ENCODE assay signal across 8 mouse cellular contexts in genomic region chr13:63432759-63433158, GRCm38 (mm10).
A peak's percentile ranks its signal among the peaks of the same experiment; 100 is the strongest.
DNase-seq lines count a peak whose midpoint lies in the region; ATAC-seq and TF ChIP-seq lines count a peak whose summit lies in the region.

No protein-coding gene starts in this region.

- H3K36me3 ChIP-seq in liver, adult 2 months (ENCODE audit: control insufficient read depth, insufficient read depth, low read length): no peaks in the 10 kb centered on the region
- no peaks in the 10 kb centered on the region for H3K36me3 ChIP-seq in liver, embryonic 11.5 days (ENCODE audit: control insufficient read depth, insufficient read depth, low read length)
- no peaks in the 10 kb centered on the region for H3K36me3 ChIP-seq in neural tube, embryonic 15.5 days

- no peak overlapping the region for H3K27ac ChIP-seq in liver, adult 2 months (replicated peaks; ENCODE audit: insufficient read depth, low read depth, low read length)
- no peak overlapping the region for H3K27ac ChIP-seq in liver, embryonic 11.5 days (ENCODE audit: low read depth, low read length)
- H3K27ac ChIP-seq in neural tube, embryonic 15.5 days (replicated peaks): no peak overlapping the region

- no peak overlapping the region for H3K4me3 ChIP-seq in liver, adult 2 months (ENCODE audit: insufficient read depth, low read depth, low read length)
- no peak overlapping the region for H3K4me3 ChIP-seq in liver, embryonic 11.5 days (ENCODE audit: low read depth, low read length)
- no peak overlapping the region for H3K4me3 ChIP-seq in neural tube, embryonic 15.5 days (replicated peaks)

- intact Hi-C loops in left cerebral cortex, postnatal 14 days (cut with DNase I): loop anchor here (5.0 kb wide), 1 partner anchor 130 kb away; no protein-coding TSS in a partner anchor

- no peak overlapping the region for H3K9ac ChIP-seq in liver, adult 2 months (ENCODE audit: low read depth, low read length)
- no peak overlapping the region for H3K9ac ChIP-seq in liver, embryonic 11.5 days (ENCODE audit: low read depth, low read length)
- H3K9ac ChIP-seq in neural tube, embryonic 15.5 days (replicated peaks): no peak overlapping the region

- DNase-seq in cerebellum, adult 11-12 months: peak; percentile 33
- no peak for DNase-seq in cerebellum, adult 11 months
- peak; percentile 12 for DNase-seq in liver, adult 2 months (ENCODE audit: extremely low read depth, low read depth, low spot score)
- DNase-seq in liver, embryonic 11.5 days (ENCODE audit: low spot score): no peak
- DNase-seq in c-Kit-positive CD71-positive TER-119-negative erythroid progenitor cells, embryonic 14.5 days (ENCODE audit: low read depth): peak; percentile 29
- DNase-seq in lung, postnatal 36 days: peak; percentile 52
- no peak for DNase-seq in left cerebral cortex, postnatal 14 days (ENCODE audit: low spot score in 2 of 2)

- H3K79me2 ChIP-seq in liver, adult 2 months (ENCODE audit: control insufficient read depth, insufficient read depth, low read length): no peaks in the 10 kb centered on the region

- peak; percentile 47; the same call in 1 of the 2 replicates for TF ChIP-seq CTCF in liver, adult 2 months (IDR thresholded peaks at IDR 0.05; ENCODE audit: low read depth, low read length)

- no peak for TF ChIP-seq POLR2A in liver, adult 2 months (IDR thresholded peaks at IDR 0.05; ENCODE audit: extremely low read depth, insufficient read depth, low read length)

- no peak overlapping the region for H3K4me2 ChIP-seq in liver, embryonic 11.5 days
- no peak overlapping the region for H3K4me2 ChIP-seq in neural tube, embryonic 15.5 days

- H3K9me3 ChIP-seq in liver, embryonic 11.5 days (ENCODE audit: control insufficient read depth, low read length): no peaks in the 10 kb centered on the region
- no peaks in the 10 kb centered on the region for H3K9me3 ChIP-seq in neural tube, embryonic 15.5 days (replicated peaks)

- WGBS in liver, adult 2 months: 91% methylated on average over 3 of the region's 3 CpGs
- 90% methylated on average over 3 of the region's 3 CpGs for WGBS in liver, embryonic 11.5 days
- 96% methylated on average over 3 of the region's 3 CpGs for WGBS in neural tube, embryonic 15.5 days

- ATAC-seq in liver, embryonic 11.5 days (replicated peaks; ENCODE audit: low FRiP score): no peak
- ATAC-seq in neural tube, embryonic 15.5 days (ENCODE audit: low FRiP score): no peak

- H3K4me1 ChIP-seq in liver, adult 2 months (ENCODE audit: control insufficient read depth, insufficient read depth, low read length): no peaks in the 10 kb centered on the region; the same call in 1 of the 2 replicates
- peaks cover 7% of the 10 kb centered on the region for H3K4me1 ChIP-seq in liver, embryonic 11.5 days (replicated peaks; ENCODE audit: control insufficient read depth, insufficient read depth, low read length)
- H3K4me1 ChIP-seq in neural tube, embryonic 15.5 days: peaks cover 13% of the 10 kb centered on the region

- H3K27me3 ChIP-seq in liver, adult 2 months (ENCODE audit: control insufficient read depth, insufficient read depth, low read length): no peaks in the 10 kb centered on the region
- no peaks in the 10 kb centered on the region for H3K27me3 ChIP-seq in liver, embryonic 11.5 days (replicated peaks; ENCODE audit: control insufficient read depth, insufficient read depth, low read length)
- no peaks in the 10 kb centered on the region for H3K27me3 ChIP-seq in neural tube, embryonic 15.5 days (replicated peaks)

Comparison
In these comparisons a context has a peak if more than half of its experiments do, and no peak if none do; other contexts are left out.
1. DNase-seq: peak in cerebellum, adult 11-12 months (single experiment), liver, adult 2 months (single experiment), c-Kit-positive CD71-positive TER-119-negative erythroid progenitor cells, embryonic 14.5 days (single experiment) and lung, postnatal 36 days (single experiment); none in cerebellum, adult 11 months (single experiment), liver, embryonic 11.5 days (single experiment) and left cerebral cortex, postnatal 14 days (0 of 2).